ENCODE assay signal across 8 mouse cellular contexts in genomic region chr1:192785046-192785961, GRCm38 (mm10). TPM values are rescaled to one million over a fixed set of nuclear protein-coding genes. Genes with fewer than 3 reads are reported as not detected.
DNase-seq lines count a peak whose midpoint lies in the region; ATAC-seq lines count a peak whose summit lies in the region.

No protein-coding gene starts in this region.

- peak overlapping the region; percentile 93 for H3K27ac ChIP-seq in kidney, embryonic 15.5 days
- H3K27ac ChIP-seq in embryonic facial prominence, embryonic 14.5 days (replicated peaks; ENCODE audit: low read depth, low read length) = peak overlapping the region; percentile 63
- H3K27ac ChIP-seq in limb, embryonic 13.5 days = peak overlapping the region; percentile 89

- H3K4me3 ChIP-seq in kidney, embryonic 15.5 days (replicated peaks) = no peak overlapping the region
- H3K4me3 ChIP-seq in embryonic facial prominence, embryonic 14.5 days (ENCODE audit: low read depth, low read length) = no peak overlapping the region
- no peak overlapping the region for H3K4me3 ChIP-seq in limb, embryonic 13.5 days

- H3K9ac ChIP-seq in kidney, embryonic 15.5 days = no peak overlapping the region
- H3K9ac ChIP-seq in embryonic facial prominence, embryonic 14.5 days (ENCODE audit: low read depth, low read length) = no peak overlapping the region
- no peak overlapping the region for H3K9ac ChIP-seq in limb, embryonic 13.5 days

- no peak overlapping the region for H3K4me2 ChIP-seq in kidney, embryonic 15.5 days
- H3K4me2 ChIP-seq in embryonic facial prominence, embryonic 14.5 days (ENCODE audit: low read depth, low read length) = no peak overlapping the region; the same call in 1 of the 2 replicates
- H3K4me2 ChIP-seq in limb, embryonic 13.5 days (replicated peaks) = peak overlapping the region; percentile 28

- ATAC-seq in kidney, embryonic 15.5 days (replicated peaks; ENCODE audit: low FRiP score) = no peak
- ATAC-seq in embryonic facial prominence, embryonic 14.5 days (ENCODE audit: low read depth) = peak; percentile 10; the same call in 1 of the 2 replicates
- peak; percentile 68 for ATAC-seq in limb, embryonic 13.5 days (ENCODE audit: low FRiP score, low read depth)

- no peaks in the 10 kb centered on the region for H3K9me3 ChIP-seq in kidney, embryonic 15.5 days (replicated peaks)
- H3K9me3 ChIP-seq in embryonic facial prominence, embryonic 14.5 days (ENCODE audit: control insufficient read depth, low read length) = no peaks in the 10 kb centered on the region
- H3K9me3 ChIP-seq in limb, embryonic 13.5 days = no peaks in the 10 kb centered on the region

- WGBS in kidney, embryonic 15.5 days = 70% methylated on average over 17 of the region's 17 CpGs
- 47% methylated on average over 17 of the region's 17 CpGs for WGBS in embryonic facial prominence, embryonic 14.5 days
- WGBS in limb, embryonic 13.5 days = 48% methylated on average over 17 of the region's 17 CpGs

- H3K4me1 ChIP-seq in kidney, embryonic 15.5 days = peaks cover 36% of the 10 kb centered on the region
- peaks cover 52% of the 10 kb centered on the region for H3K4me1 ChIP-seq in embryonic facial prominence, embryonic 14.5 days (ENCODE audit: control insufficient read depth, insufficient read depth, low read length)
- peaks cover 65% of the 10 kb centered on the region for H3K4me1 ChIP-seq in limb, embryonic 13.5 days

- H3K27me3 ChIP-seq in kidney, embryonic 15.5 days = no peaks in the 10 kb centered on the region
- no peaks in the 10 kb centered on the region for H3K27me3 ChIP-seq in embryonic facial prominence, embryonic 14.5 days (replicated peaks; ENCODE audit: control insufficient read depth, insufficient read depth, low read length)
- no peaks in the 10 kb centered on the region for H3K27me3 ChIP-seq in limb, embryonic 13.5 days

- H3K36me3 ChIP-seq in kidney, embryonic 15.5 days = no peaks in the 10 kb centered on the region
- H3K36me3 ChIP-seq in embryonic facial prominence, embryonic 14.5 days (ENCODE audit: control insufficient read depth, insufficient read depth, low read length) = no peaks in the 10 kb centered on the region
- H3K36me3 ChIP-seq in limb, embryonic 13.5 days = no peaks in the 10 kb centered on the region

- no peak for DNase-seq in kidney, postnatal 10 days
- DNase-seq in adipocyte (ENCODE audit: low spot score) = peak; percentile 29
- peak; percentile 84 for DNase-seq in embryonic facial prominence, embryonic 14.5 days (ENCODE audit: low spot score)
- no peak for DNase-seq in adrenal gland, adult 8-10 months
- DNase-seq in c-Kit-positive CD71-positive TER-119-positive erythroid progenitor cells, embryonic 14.5 days (ENCODE audit: low spot score) = no peak
- DNase-seq in cerebellum, adult 18-20 months = no peak

RNA-seq across cellular contexts. Expression of gene Hhat, which starts 14.3 kb away (rescaled TPM):
- 13.7 and 15.4 TPM in 2 replicates for polyA plus RNA-seq in kidney, embryonic 15.5 days (2015; fragmentation: Nextera tagmentation; extraction: Ambion mirVana)
- 9.3 and 10.4 TPM in 2 replicates for polyA plus RNA-seq in embryonic facial prominence, embryonic 14.5 days (2014; fragmentation: Nextera tagmentation; extraction: Ambion mirVana)
- polyA plus RNA-seq in limb, embryonic 13.5 days (2015; fragmentation: Nextera tagmentation; extraction: Ambion mirVana) = 10.3 and 10.6 TPM in 2 replicates
- 1 to 10 TPM; 5.7 to 9.3 (median 7.5) TPM for total RNA-seq in adrenal gland, adult 8-10 months (2022)

Comparison
In these comparisons a context has a peak if more than half of its experiments do, and no peak if none do; other contexts are left out.
1. DNase-seq: peak in adipocyte (single experiment) and embryonic facial prominence, embryonic 14.5 days (single experiment); none in kidney, postnatal 10 days (single experiment), adrenal gland, adult 8-10 months (single experiment), c-Kit-positive CD71-positive TER-119-positive erythroid progenitor cells, embryonic 14.5 days (single experiment) and cerebellum, adult 18-20 months (0 of 2).
2. Peak in every context shown above with its lines, with median percentiles within 50 percentile points of each other: H3K27ac ChIP-seq.